Mouse (Mus musculus): ENCODE results near the gene Naip2. TPM values are rescaled to one million over a fixed set of nuclear protein-coding genes. Genes with fewer than 3 reads are reported as not detected.
"Not testable (repeated sequence)": the region's sequence is repeated elsewhere in the genome, so short reads cannot be mapped to it uniquely, and the experiment has no call there.

Naip2 gene
- polyA plus RNA-seq, 1 experiment = not detected

DNA sequence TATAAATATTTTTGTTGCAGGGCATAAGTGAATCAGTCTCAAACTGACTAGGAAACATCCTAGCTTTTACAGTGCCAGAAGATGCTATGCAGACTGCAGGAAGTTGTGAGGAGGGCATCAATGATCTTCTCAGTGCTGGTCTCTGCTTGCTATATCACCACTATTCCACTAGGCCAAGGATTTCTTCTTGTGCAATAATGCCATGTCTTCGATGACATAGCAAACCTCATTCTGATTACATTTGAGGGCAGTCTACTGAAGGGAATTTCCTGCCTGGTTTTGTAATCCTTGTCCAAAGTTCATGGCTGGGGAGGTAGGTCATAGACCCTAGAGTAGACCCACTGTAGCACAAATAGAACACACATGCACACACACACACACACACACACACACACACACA is 1.4 kb upstream of the Naip2 start:
- H3K27me3 ChIP-seq (ENCODE audit: control insufficient read depth, insufficient read depth, low read length, poor library complexity, severe bottlenecking) = no peaks in the 10 kb centered on the region
- H3K27ac ChIP-seq (ENCODE audit: insufficient read depth, low read length) = no peak overlapping the region
- no peaks in the 10 kb centered on the region for H3K36me3 ChIP-seq (ENCODE audit: control insufficient read depth, insufficient read depth, low read length, poor library complexity, severe bottlenecking)
- TF ChIP-seq POLR2A (IDR thresholded peaks at IDR 0.05; ENCODE audit: insufficient read depth, low read length) (no peak), EP300 (IDR thresholded peaks at IDR 0.05; ENCODE audit: insufficient read depth, low read depth, low read length) (no peak), CTCF (IDR thresholded peaks at IDR 0.05; ENCODE audit: low read depth, low read length) (no peak)
- H3K4me3 ChIP-seq (ENCODE audit: low read depth, low read length) = no peak overlapping the region
- no peaks in the 10 kb centered on the region for H3K4me1 ChIP-seq (ENCODE audit: control insufficient read depth, insufficient read depth, low read length)
- no peaks in the 10 kb centered on the region for H3K9me3 ChIP-seq (replicated peaks; ENCODE audit: control insufficient read depth, insufficient read depth, low read length, poor library complexity, severe bottlenecking)
- H3K9ac ChIP-seq (ENCODE audit: low read depth, poor library complexity, severe bottlenecking) = no peak overlapping the region

- TF ChIP-seq EP300 (IDR thresholded peaks at IDR 0.05; ENCODE audit: insufficient read depth, low read depth, low read length) (no peak), POLR2A (IDR thresholded peaks at IDR 0.05; ENCODE audit: insufficient read depth, low read length) (no peak), CTCF (IDR thresholded peaks at IDR 0.05; ENCODE audit: low read depth, low read length) (no peak)
Observed at GRCm38 (mm10) chr13:100200778-100201177, 1.1 kb downstream of the Naip2 start.

DNA sequence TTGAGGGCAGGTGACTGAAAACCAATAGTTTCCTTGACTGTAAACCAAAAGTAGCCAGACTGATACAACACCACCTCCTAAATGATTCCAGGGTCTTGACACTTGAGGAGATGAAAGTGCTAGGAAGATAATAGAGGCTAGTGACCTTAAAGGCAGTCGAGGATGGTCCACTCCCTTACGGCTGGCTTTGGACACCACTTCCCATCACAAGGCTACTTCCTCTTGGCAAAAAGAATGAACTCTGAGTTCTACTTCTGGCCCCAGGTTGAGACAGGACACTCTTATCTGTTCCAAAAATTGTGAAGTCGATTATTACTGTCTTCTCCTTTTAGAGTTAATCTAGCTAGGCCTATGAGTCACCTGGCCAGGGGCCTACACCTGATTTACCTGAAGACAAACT is 6.5 kb downstream of the Naip2 start:
- no peak overlapping the region for H3K27ac ChIP-seq (ENCODE audit: insufficient read depth, low read length)
- no peaks in the 10 kb centered on the region for H3K4me1 ChIP-seq (ENCODE audit: control insufficient read depth, insufficient read depth, low read length)
- H3K4me3 ChIP-seq (ENCODE audit: low read depth, low read length) = no peak overlapping the region
- H3K27me3 ChIP-seq (ENCODE audit: control insufficient read depth, insufficient read depth, low read length, poor library complexity, severe bottlenecking) = no peaks in the 10 kb centered on the region
- H3K9ac ChIP-seq (ENCODE audit: low read depth, poor library complexity, severe bottlenecking) = no peak overlapping the region
- TF ChIP-seq CTCF (IDR thresholded peaks at IDR 0.05; ENCODE audit: low read depth, low read length) (no peak), EP300 (IDR thresholded peaks at IDR 0.05; ENCODE audit: insufficient read depth, low read depth, low read length) (no peak), POLR2A (IDR thresholded peaks at IDR 0.05; ENCODE audit: insufficient read depth, low read length) (no peak)
- H3K36me3 ChIP-seq (ENCODE audit: control insufficient read depth, insufficient read depth, low read length, poor library complexity, severe bottlenecking) = no peaks in the 10 kb centered on the region
- H3K9me3 ChIP-seq (replicated peaks; ENCODE audit: control insufficient read depth, insufficient read depth, low read length, poor library complexity, severe bottlenecking) = no peaks in the 10 kb centered on the region

More at GRCm38 (mm10) chr13:100200778-100201177, 1.1 kb downstream of the Naip2 start:
- Histone ChIP-seq H3K4me1 (ENCODE audit: control insufficient read depth, insufficient read depth, low read length) (no peaks in the 10 kb centered on the region), H3K27me3 (ENCODE audit: control insufficient read depth, insufficient read depth, low read length, poor library complexity, severe bottlenecking) (no peaks in the 10 kb centered on the region), H3K9me3 (replicated peaks; ENCODE audit: control insufficient read depth, insufficient read depth, low read length, poor library complexity, severe bottlenecking) (no peaks in the 10 kb centered on the region), H3K9ac (ENCODE audit: low read depth, poor library complexity, severe bottlenecking) (no peak overlapping the region), H3K4me3 (ENCODE audit: low read depth, low read length) (no peak overlapping the region), H3K36me3 (ENCODE audit: control insufficient read depth, insufficient read depth, low read length, poor library complexity, severe bottlenecking) (no peaks in the 10 kb centered on the region), H3K27ac (ENCODE audit: insufficient read depth, low read length) (no peak overlapping the region)

DNA sequence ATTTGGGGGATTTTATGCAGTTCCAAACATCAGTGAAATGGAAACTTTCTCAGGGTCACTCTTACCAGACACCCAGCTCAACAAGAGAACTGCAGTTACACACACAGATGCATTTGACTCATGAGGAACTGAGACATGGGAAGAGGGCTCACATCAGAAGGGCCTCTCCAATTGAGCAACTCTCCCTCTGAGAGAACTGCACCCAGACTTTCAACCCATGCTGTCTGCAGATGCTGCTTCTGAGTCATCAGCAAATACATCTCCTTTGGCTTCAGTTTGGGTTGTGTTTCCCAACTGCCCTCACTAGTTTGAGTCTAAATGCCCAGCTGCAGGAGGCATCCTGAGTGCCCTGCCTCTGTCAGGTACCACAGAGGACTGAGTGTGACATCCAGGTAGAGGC is 18.8 kb downstream of the Naip2 start:
- not testable (repeated sequence) for H3K9ac ChIP-seq (ENCODE audit: low read depth, poor library complexity, severe bottlenecking); H3K4me3 ChIP-seq (ENCODE audit: low read depth, low read length); H3K4me1 ChIP-seq (ENCODE audit: control insufficient read depth, insufficient read depth, low read length); H3K27me3 ChIP-seq (ENCODE audit: control insufficient read depth, insufficient read depth, low read length, poor library complexity, severe bottlenecking); H3K36me3 ChIP-seq (ENCODE audit: control insufficient read depth, insufficient read depth, low read length, poor library complexity, severe bottlenecking); H3K27ac ChIP-seq (ENCODE audit: insufficient read depth, low read length); H3K9me3 ChIP-seq (replicated peaks; ENCODE audit: control insufficient read depth, insufficient read depth, low read length, poor library complexity, severe bottlenecking)

GRCm38 (mm10) chr13:100174360-100174759 is 27.5 kb downstream of the Naip2 start:
- H3K9me3 ChIP-seq (replicated peaks; ENCODE audit: control insufficient read depth, insufficient read depth, low read length, poor library complexity, severe bottlenecking); H3K36me3 ChIP-seq (ENCODE audit: control insufficient read depth, insufficient read depth, low read length, poor library complexity, severe bottlenecking); H3K9ac ChIP-seq (ENCODE audit: low read depth, poor library complexity, severe bottlenecking); H3K27me3 ChIP-seq (ENCODE audit: control insufficient read depth, insufficient read depth, low read length, poor library complexity, severe bottlenecking); H3K4me1 ChIP-seq (ENCODE audit: control insufficient read depth, insufficient read depth, low read length); H3K4me3 ChIP-seq (ENCODE audit: low read depth, low read length); H3K27ac ChIP-seq (ENCODE audit: insufficient read depth, low read length): not testable (repeated sequence)

GRCm38 (mm10) chr13:100166378-100166777 is 35.5 kb downstream of the Naip2 start:
- not testable (repeated sequence) for H3K9ac ChIP-seq (ENCODE audit: low read depth, poor library complexity, severe bottlenecking); H3K36me3 ChIP-seq (ENCODE audit: control insufficient read depth, insufficient read depth, low read length, poor library complexity, severe bottlenecking); H3K4me3 ChIP-seq (ENCODE audit: low read depth, low read length); H3K27ac ChIP-seq (ENCODE audit: insufficient read depth, low read length); H3K27me3 ChIP-seq (ENCODE audit: control insufficient read depth, insufficient read depth, low read length, poor library complexity, severe bottlenecking); H3K9me3 ChIP-seq (replicated peaks; ENCODE audit: control insufficient read depth, insufficient read depth, low read length, poor library complexity, severe bottlenecking); H3K4me1 ChIP-seq (ENCODE audit: control insufficient read depth, insufficient read depth, low read length)

- H3K27ac ChIP-seq (ENCODE audit: insufficient read depth, low read length); H3K4me1 ChIP-seq (ENCODE audit: control insufficient read depth, insufficient read depth, low read length): not testable (repeated sequence)
Observed at GRCm38 (mm10) chr13:100162467-100162866, 39.4 kb downstream of the Naip2 start.

DNA sequence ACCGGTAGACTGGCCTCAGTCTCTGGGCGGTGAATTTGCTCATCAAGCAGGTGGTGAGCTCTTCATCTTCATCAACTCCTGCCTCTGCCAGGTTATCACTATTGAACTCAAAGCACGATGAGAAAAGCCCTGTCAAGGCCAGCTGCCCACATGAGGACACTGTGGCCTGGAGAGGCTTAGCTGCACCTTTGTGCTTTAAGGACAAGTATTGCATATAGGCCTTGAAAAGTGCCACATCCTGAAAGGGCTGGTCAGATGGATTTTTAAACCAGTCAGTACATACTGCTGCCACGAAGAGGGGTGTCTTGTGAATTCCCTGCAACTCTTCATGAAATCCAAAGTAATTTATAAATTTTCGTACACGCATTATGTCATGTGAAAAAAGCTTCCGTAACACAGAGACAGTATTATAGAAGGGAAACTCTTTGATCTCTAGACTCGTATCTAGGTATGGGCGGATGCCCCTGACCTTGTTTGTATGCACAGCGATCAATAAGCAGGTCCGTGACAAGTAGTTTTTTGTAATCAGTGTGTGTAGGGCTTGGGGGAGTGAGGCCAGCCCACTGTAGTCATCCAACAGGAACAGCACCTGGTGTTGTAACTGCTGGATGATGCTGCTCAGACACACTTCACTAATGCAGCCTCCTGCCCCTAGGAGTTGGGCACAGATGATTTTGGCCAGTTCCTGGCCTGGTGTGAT is 40.6 kb downstream of the Naip2 start:
- not testable (repeated sequence) for H3K4me3 ChIP-seq (ENCODE audit: low read depth, low read length); H3K27ac ChIP-seq (ENCODE audit: insufficient read depth, low read length); H3K4me1 ChIP-seq (ENCODE audit: control insufficient read depth, insufficient read depth, low read length); H3K36me3 ChIP-seq (ENCODE audit: control insufficient read depth, insufficient read depth, low read length, poor library complexity, severe bottlenecking); H3K9ac ChIP-seq (ENCODE audit: low read depth, poor library complexity, severe bottlenecking); H3K27me3 ChIP-seq (ENCODE audit: control insufficient read depth, insufficient read depth, low read length, poor library complexity, severe bottlenecking)
- H3K9me3 ChIP-seq (replicated peaks; ENCODE audit: control insufficient read depth, insufficient read depth, low read length, poor library complexity, severe bottlenecking) = peaks cover 12% of the 10 kb centered on the region

More at GRCm38 (mm10) chr13:100162467-100162866, 39.4 kb downstream of the Naip2 start:
- H3K9me3 ChIP-seq (replicated peaks; ENCODE audit: control insufficient read depth, insufficient read depth, low read length, poor library complexity, severe bottlenecking); H3K9ac ChIP-seq (ENCODE audit: low read depth, poor library complexity, severe bottlenecking); H3K27me3 ChIP-seq (ENCODE audit: control insufficient read depth, insufficient read depth, low read length, poor library complexity, severe bottlenecking); H3K4me3 ChIP-seq (ENCODE audit: low read depth, low read length); H3K36me3 ChIP-seq (ENCODE audit: control insufficient read depth, insufficient read depth, low read length, poor library complexity, severe bottlenecking): not testable (repeated sequence)
